Mouse (Mus musculus): ENCODE measurements around the gene Kdr.
A peak's percentile ranks its signal among the peaks of the same experiment; 100 is the strongest.

Kdr gene

GRCm38 (mm10) chr5:75978374-75979100 lies at the start of gene Kdr:
TSS of gene Kdr (minus strand) at chr5:75978458.
- peak; percentile 39 to 67 for DNase-seq (ENCODE audit: low spot score in 2 of 2)

DNA sequence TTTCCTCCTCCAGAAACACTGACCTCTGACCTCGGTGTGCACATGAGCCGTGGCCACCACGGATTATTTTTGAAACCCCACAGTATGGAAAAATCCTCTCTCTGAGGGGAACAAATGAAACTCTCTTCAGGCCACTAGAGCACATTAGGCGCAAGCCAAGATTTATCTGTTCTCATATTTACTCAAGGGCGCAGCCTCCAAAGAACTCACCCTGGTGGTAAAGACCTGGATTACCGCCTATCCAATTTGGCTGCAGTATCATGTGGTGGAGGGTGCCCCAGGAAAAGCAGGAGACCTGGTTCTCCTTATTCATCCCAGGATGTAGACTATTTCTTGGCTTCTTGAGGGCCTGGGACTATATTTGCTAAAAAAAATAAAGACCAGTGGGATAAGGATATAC lies 48.5 kb upstream of the Kdr start:
- DNase-seq (ENCODE audit: low spot score in 2 of 2): no peak

- no peak for DNase-seq (ENCODE audit: low spot score in 2 of 2)
Observed at GRCm38 (mm10) chr5:76025996-76026665, 47.9 kb upstream of the Kdr start.

DNA sequence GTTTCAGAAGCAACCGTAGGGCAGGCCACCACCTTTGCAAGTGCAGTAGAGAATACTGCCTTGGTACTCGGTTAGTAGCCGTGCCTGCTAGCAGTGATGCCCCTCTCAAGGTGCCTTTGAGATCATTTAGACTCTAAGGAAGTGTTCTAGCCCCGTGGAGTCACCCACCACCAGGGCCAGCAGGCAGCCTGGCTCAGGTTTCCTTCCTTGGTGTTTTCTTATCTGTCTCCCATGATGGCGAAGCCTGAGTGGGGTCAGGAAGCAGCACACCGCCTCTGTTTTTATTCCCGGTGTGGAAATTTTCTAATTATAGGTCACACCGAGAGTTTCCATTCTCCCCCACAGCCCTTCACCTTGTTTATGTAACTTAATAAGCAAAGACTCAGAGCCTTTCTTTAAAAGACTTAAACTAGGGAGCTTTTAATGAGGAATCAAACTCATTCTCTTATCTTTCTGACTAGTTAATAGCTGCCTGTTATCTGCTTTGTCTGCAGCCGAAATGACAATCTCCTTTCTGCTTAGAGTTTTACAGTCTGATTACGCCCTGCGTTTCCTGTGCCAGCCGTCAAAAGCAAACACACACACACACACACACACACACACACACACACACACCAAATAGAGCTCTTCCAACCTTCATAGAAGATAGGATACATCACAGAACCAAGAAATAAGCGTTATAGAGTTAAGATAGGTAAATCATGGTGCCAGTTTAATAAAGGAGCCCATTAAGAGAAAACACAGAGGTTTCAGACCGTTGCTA lies 44.9 kb upstream of the Kdr start:
- no peak for DNase-seq (ENCODE audit: low spot score in 2 of 2)

DNA sequence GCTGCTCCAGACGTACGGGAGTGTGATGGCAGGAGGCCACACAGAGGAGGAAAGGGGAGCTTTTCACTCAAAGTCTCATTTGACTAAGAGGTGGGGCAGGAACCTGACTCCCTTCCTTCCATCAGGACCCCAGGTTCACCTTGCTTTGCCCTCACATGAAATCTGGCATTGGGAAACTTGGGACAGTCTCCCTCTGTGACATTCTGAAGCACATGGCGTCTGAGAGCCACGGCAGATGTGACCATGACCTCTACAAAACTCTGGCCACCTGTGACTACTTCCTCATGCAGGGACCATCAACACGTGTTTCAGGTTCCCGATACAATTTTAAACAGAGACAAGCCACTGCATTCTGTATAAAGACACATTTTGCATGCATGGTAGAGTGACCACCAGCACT lies 44.2 kb upstream of the Kdr start:
- no peak for DNase-seq (ENCODE audit: low spot score in 2 of 2)

DNA sequence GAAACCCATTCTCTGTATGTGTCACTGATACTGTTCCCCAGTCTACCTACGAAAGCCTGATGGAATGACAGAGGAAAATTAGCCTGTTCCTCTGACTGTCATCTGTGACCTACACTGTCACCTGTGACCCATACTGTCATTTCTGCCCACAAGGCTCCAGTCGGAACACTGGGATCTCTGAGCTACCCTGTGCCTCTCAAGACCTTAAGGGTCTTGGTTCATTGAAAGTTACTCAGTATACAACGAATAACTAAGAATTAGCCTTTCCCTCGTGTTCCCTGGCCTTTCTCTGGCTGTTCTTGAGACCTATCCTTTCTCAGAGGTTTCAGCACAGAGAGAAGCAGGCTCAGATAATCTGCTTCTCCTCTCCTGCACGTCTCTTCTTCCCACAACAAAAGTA lies 40.1 kb upstream of the Kdr start:
- no peak for DNase-seq (ENCODE audit: low spot score in 2 of 2)

DNA sequence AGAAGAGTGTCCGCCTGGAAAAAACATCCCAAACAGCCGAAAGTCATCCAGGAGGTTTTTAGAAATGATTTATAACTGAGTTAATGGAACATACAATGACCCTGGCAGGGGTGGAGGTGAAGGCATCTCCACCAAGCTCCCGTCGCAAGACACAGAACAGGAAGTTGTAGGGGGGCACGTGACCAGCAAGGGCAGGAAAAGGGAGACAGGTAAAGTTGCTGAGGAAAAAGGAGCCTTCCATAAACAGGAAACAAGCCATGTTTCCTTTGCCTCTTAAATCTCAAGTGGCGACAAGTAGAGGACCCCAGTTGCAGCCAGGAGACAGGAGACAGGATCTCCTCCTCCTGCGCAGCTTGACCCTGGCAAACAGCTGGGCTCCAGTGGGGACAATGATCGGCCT lies 37.8 kb upstream of the Kdr start:
- no peak for DNase-seq (ENCODE audit: low spot score in 2 of 2)

DNA sequence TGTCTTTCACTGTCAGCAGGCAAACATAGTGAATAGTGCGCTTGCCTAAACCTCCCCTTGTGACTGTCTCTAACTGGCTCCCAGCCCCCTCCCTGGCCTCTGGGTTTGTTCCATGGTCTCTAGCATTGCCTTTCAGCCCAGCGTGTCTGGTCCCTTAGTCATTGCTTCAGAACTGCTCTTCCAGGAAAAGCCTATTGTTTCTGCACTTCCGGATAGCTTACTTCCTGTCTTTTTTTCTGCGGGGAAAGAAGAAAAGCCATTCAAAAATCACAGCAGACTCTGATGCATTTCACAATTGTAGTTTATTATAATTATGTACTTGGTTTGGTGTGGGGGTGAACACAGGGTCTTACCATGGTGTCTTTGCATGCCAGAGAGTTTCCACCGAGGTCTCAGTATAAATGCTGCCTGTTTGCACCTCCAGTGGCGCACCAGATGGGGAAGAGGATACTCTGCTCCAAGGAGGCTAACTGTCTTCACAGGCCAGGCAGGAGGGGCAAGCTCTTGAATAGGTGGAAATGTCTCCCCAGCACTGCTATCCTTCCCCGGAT lies 35.7 kb upstream of the Kdr start:
- DNase-seq (ENCODE audit: low spot score in 2 of 2): no peak

DNA sequence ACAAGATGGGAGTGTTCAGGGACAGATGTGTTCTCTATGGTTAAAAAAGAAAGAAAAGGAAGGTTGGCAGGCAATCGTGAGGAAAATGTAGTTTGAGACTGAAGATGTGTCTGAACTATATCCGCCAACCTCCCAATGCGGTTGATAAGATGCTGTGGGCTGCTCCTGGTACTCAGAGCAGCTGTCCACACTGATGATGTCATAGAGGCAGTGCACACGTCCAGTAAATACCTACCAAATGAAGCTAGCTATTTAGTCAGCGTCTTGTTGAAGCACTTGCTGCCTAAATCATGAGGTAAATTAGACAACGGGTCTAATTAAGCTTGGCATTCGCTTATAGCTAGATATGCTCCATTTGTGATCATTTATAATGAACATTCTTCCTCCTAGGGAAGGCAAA lies 28.1 kb upstream of the Kdr start:
- no peak for DNase-seq (ENCODE audit: low spot score in 2 of 2)

DNA sequence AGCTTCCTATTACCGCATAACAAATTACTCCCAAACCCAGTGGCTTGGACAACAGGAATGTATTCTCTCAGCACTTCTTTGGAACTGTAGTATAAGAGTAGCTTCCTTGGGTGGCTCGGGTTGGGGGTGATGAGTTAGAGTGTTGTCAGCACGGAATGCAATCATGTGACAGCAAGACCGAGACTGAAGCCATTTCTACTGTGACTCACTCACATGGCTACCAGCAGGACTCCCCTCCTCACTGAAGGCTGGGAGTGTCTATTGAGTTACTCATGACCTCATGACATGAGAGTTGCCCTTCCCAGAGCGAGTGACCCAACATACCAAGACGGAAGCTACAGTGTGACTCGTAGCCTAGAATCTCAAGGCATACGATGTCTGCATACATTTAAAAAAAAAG lies 12.0 kb upstream of the Kdr start:
- DNase-seq (ENCODE audit: low spot score in 2 of 2): no peak

DNA sequence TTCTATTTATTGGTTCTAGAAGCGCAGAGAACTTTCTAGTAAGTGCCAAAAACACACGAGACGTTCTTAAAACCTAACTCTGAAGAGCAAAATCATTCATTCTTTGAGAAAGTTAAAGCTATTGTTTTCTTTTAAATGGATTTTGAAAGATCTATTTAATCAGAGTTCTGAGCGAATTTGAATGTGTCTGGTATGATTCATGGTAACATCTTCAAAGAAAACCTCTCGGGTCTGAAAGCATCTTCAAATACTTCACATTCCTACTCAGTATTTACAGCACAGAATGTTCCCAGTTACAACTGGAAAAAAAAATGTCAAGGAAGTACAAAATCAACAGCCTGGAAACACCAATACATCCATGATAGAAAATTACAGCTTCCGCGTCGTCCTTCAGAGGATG lies 9.3 kb upstream of the Kdr start:
- no peak for DNase-seq (ENCODE audit: low spot score in 2 of 2)

- DNase-seq (ENCODE audit: low spot score in 2 of 2): peak in 1 of 2 experiments; percentile 15
Observed at GRCm38 (mm10) chr5:75980521-75981311, 2.5 kb upstream of the Kdr start.

DNA sequence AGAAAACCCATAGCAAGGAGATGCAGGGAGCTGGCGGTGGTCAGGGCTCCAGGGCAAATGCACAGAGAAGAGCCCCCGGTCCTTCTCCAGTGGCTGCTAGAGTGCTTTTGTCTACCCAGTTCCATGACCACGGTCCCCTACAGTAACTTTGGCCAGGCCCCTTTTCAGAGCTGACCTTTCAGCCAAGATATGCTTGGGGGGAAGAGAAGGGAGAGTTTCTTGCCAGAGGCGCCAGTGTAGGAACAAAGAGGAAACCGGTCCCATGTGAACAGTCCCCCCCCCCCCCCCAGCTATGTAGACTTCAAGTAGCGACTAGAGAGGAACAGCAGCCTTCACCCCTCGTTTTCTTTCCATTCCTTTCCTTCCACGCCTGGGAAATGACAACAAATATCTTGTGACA lies 850 bp upstream of the Kdr start:
- DNase-seq (ENCODE audit: low spot score in 2 of 2): no peak

DNA sequence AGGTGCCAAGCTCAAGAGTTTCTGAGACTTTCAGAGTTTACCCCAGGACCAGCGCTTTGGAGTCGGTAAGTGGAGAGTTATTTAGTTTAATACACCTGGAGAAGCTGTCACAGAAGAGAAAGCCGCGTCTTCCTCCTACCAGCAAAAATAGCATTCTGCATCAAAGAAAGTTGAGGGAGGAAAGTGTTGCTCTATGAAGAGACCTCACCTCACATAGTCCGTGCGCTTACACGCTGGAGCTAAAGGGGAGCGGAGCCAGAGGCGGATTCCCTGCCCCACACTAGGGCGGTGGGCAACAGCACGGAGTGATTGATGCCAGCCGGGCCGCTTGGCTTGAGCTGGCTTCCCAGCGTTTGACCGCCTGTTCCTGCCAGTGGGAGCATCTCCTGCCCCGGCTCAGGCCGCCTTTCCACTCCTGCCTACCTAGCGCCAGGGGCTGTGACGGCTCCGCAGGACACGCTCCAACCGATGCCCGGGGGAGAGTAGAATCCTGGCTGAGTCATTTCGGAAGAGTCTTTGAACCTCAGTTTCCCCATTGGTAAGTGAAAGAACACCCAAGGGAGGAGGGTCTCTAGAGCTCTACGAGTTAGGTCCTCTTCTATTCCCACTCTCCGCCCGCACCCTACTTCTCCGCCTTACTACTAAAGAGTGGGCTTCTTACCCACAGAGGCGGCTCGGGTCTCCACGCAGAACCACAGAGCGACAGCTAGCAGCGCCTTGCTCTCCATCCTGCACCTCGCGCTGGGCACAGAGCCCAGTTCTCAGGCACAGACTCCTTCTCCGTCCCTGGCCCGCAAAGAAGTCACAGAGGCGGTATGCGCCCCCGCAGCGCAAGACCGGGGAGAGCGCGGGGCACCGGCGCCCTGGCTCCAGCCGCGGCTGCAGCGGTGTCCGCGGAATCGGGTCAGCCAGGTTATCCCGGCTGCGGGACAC lies 551 bp downstream of the Kdr start:
- DNase-seq (ENCODE audit: low spot score in 2 of 2): peak in 1 of 2 experiments; percentile 14

GRCm38 (mm10) chr5:75976696-75977095 lies 1.6 kb downstream of the Kdr start:
- no peak for DNase-seq (ENCODE audit: low spot score in 2 of 2)

DNA sequence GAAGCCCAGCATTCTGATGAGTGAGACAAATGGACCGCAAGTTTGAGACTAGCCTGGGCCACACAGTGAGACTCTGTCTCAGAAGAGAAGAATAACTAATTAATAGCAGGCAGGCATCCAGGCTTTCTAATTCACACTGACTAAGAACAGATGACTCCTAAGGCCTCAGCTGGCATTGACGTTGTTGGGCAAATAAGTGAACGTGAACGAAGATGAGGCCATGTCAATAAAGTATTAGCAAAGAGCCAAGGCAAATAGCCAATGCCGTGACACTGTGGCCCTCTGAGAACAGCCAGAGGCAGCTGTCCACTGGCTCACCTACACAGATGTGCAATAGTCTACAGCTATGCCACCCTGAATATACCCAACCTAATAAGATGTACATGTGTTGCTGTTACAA lies 2.9 kb downstream of the Kdr start:
- DNase-seq (ENCODE audit: low spot score in 2 of 2): no peak

- DNase-seq (ENCODE audit: low spot score in 2 of 2): no peak
Observed at GRCm38 (mm10) chr5:75974543-75975130, 3.6 kb downstream of the Kdr start.

GRCm38 (mm10) chr5:75969887-75970286 lies 8.4 kb downstream of the Kdr start:
- no peak for DNase-seq (ENCODE audit: low spot score in 2 of 2)

GRCm38 (mm10) chr5:75962558-75962957 lies 15.7 kb downstream of the Kdr start:
- no peak for DNase-seq (ENCODE audit: low spot score in 2 of 2)
